In genomic region chr5:150417223-150417622, GRCm38 (mm10) we compare ENCODE assay signal across 29 mouse cellular contexts.
DNase-seq lines count a peak whose midpoint lies in the region; ATAC-seq and TF ChIP-seq lines count a peak whose summit lies in the region.
"Had no signal": no experiment of that assay in that cellular context is flagged by ENCODE, and none has a peak within 500 bp of the region (broad histone marks: within the 10 kb centered on the region; RNA-seq: fewer than 3 reads in every experiment).

No protein-coding gene starts in this region.

- H3K9ac ChIP-seq in heart, adult 2 months (ENCODE audit: low read depth, low read length), result no peak overlapping the region
- no peak overlapping the region for H3K9ac ChIP-seq in MEL (ENCODE audit: control insufficient read depth, low read depth, low read length, poor library complexity, severe bottlenecking)
- H3K9ac ChIP-seq: embryonic facial prominence, embryonic 13.5 days; forebrain, embryonic 12.5 days; heart, embryonic 15.5 days; hindbrain, embryonic 14.5 days; intestine, embryonic 15.5 days had no signal

- no peak for TF ChIP-seq EP300 in heart, adult 2 months (IDR thresholded peaks at IDR 0.05; ENCODE audit: insufficient read depth, low read depth, low read length)
- TF ChIP-seq EP300 in MEL (IDR thresholded peaks at IDR 0.05; ENCODE audit: low read depth in 1 of 2, low read length in 2 of 2), result no peak

- no peak for TF ChIP-seq RAD21 in MEL (IDR thresholded peaks at IDR 0.05; ENCODE audit: low read depth, low read length)

- no peaks in the 10 kb centered on the region for H3K9me3 ChIP-seq in MEL (replicated peaks; ENCODE audit: insufficient read depth, low read length)
- H3K9me3 ChIP-seq: heart, embryonic 15.5 days; intestine, embryonic 15.5 days had no signal

- no peak for DNase-seq in heart, adult 2 months
- DNase-seq in heart, postnatal 4 days, result no peak
- DNase-seq in layer of hippocampus, adult 2 months (ENCODE audit: low spot score in 2 of 2), result no peak
- DNase-seq in layer of hippocampus, adult 11-12 months (ENCODE audit: low spot score), result no peak
- no peak for DNase-seq in MEL (ENCODE audit: low read depth, low spot score)
- DNase-seq in ZHBTc4 (ENCODE audit: low read depth, low spot score), result peak; percentile 53
- DNase-seq: adrenal gland, adult 8-10 months; adrenal gland, postnatal 25 days; cerebellum, adult 11-12 months; cerebellum, adult 8-10 months; cerebellum, postnatal 10 days; cerebellum, postnatal 36 days; embryo, embryonic 11 days; gastrocnemius, postnatal 14 days; heart, postnatal 10 days; heart, postnatal 36 days; kidney, adult 2 months had no signal

- H3K79me2 ChIP-seq in heart, adult 2 months (replicated peaks; ENCODE audit: control insufficient read depth, insufficient read depth, low read length), result no peaks in the 10 kb centered on the region
- H3K79me2 ChIP-seq in MEL (ENCODE audit: control insufficient read depth, insufficient read depth, low read length, poor library complexity), result no peaks in the 10 kb centered on the region

- no peaks in the 10 kb centered on the region for H3K27me3 ChIP-seq in heart, adult 2 months (ENCODE audit: control insufficient read depth, insufficient read depth, low read length)
- no peaks in the 10 kb centered on the region for H3K27me3 ChIP-seq in MEL (ENCODE audit: control insufficient read depth in 1 of 2, insufficient read depth in 2 of 2, low read length in 2 of 2)
- H3K27me3 ChIP-seq: embryonic facial prominence, embryonic 13.5 days; forebrain, embryonic 12.5 days; heart, embryonic 15.5 days; intestine, embryonic 15.5 days; Patski had no signal

- intact Hi-C loops in heart, adult 2 months (cut with DNase I), result no loop called here

- no peak for TF ChIP-seq POLR2A in heart, adult 2 months (IDR thresholded peaks at IDR 0.05; ENCODE audit: insufficient read depth, low read depth, low read length)
- TF ChIP-seq POLR2A in MEL (IDR thresholded peaks at IDR 0.05; ENCODE audit: control insufficient read depth in 1 of 2, insufficient read depth in 1 of 2, low read depth in 1 of 2, low read length in 2 of 2, poor library complexity in 1 of 2), result no peak

- 96% methylated on average over 2 of the region's 2 CpGs for WGBS in heart, adult 2 months

- TF ChIP-seq CTCF in heart, adult 2 months (IDR thresholded peaks at IDR 0.05), result peak; percentile 39
- TF ChIP-seq CTCF in layer of hippocampus, adult 2 months (conservative IDR thresholded peaks at IDR 0.05), result peak; percentile 53
- peak; percentile 9 to 23 (median 9); a peak in 2 of 6 replicates for TF ChIP-seq CTCF in MEL (IDR thresholded peaks at IDR 0.05 in 2 of 3, conservative IDR thresholded peaks at IDR 0.05 in 1 of 3; ENCODE audit: control insufficient read depth in 1 of 3, insufficient read depth in 1 of 3, low read depth in 2 of 3, low read length in 3 of 3, poor library complexity in 1 of 3, severe bottlenecking in 1 of 3)

- H3K4me1 ChIP-seq in heart, adult 2 months (ENCODE audit: control insufficient read depth, insufficient read depth, low read length), result no peaks in the 10 kb centered on the region
- H3K4me1 ChIP-seq in MEL (ENCODE audit: control insufficient read depth in 1 of 2, insufficient read depth in 2 of 2, low read length in 2 of 2), result no peaks in the 10 kb centered on the region
- H3K4me1 ChIP-seq: embryonic facial prominence, embryonic 13.5 days; forebrain, embryonic 12.5 days; intestine, embryonic 15.5 days had no signal

- no peak overlapping the region for H3K4me3 ChIP-seq in heart, adult 2 months
- no peak overlapping the region for H3K4me3 ChIP-seq in layer of hippocampus, adult 2 months
- H3K4me3 ChIP-seq in MEL (ENCODE audit: control insufficient read depth in 1 of 2, insufficient read depth in 1 of 2, low read depth in 2 of 2, low read length in 2 of 2), result no peak overlapping the region
- H3K4me3 ChIP-seq: embryonic facial prominence, embryonic 10.5 days; embryonic facial prominence, embryonic 13.5 days; erythroblast, embryonic 14.5 days; forebrain, embryonic 12.5 days; heart, embryonic 15.5 days; intestine, embryonic 15.5 days had no signal

- no peak overlapping the region for H3K27ac ChIP-seq in heart, adult 2 months
- H3K27ac ChIP-seq in layer of hippocampus, adult 2 months, result no peak overlapping the region
- no peak overlapping the region for H3K27ac ChIP-seq in MEL (ENCODE audit: control insufficient read depth, low read depth, low read length)
- H3K27ac ChIP-seq: embryonic facial prominence, embryonic 10.5 days; embryonic facial prominence, embryonic 13.5 days; forebrain, embryonic 12.5 days; heart, embryonic 15.5 days; hindbrain, embryonic 14.5 days; intestine, embryonic 15.5 days had no signal

- peaks cover 3% of the 10 kb centered on the region for H3K36me3 ChIP-seq in heart, adult 2 months (ENCODE audit: control insufficient read depth, insufficient read depth, low read length)
- no peaks in the 10 kb centered on the region for H3K36me3 ChIP-seq in MEL (ENCODE audit: control insufficient read depth in 1 of 2, insufficient read depth in 2 of 2, low read length in 2 of 2)
- H3K36me3 ChIP-seq: intestine, embryonic 15.5 days had no signal

- no peak for ATAC-seq in megakaryocyte, adult 5-6 weeks (ENCODE audit: poor library complexity, severe bottlenecking)
- ATAC-seq: activated CD4-positive, CD25-positive, alpha-beta regulatory T cell, adult 4 months; CD4-positive, CD25-positive, alpha-beta regulatory T cell, adult 4 months; forebrain, embryonic 16.5 days; intestine, embryonic 15.5 days; Patski had no signal

TF ChIP-seq in MEL, 35 proteins besides CTCF, POLR2A, EP300 and RAD21:
- no peak for TF ChIP-seq JUND (IDR thresholded peaks at IDR 0.05; ENCODE audit: low read depth, low read length)
- TF ChIP-seq E2F4 (IDR thresholded peaks at IDR 0.05; ENCODE audit: borderline replicate concordance, low read depth, low read length), result no peak
- TF ChIP-seq ZC3H11A (IDR thresholded peaks at IDR 0.05; ENCODE audit: low read depth, low read length), result no peak
- TF ChIP-seq CHD1 (IDR thresholded peaks at IDR 0.05; ENCODE audit: low read depth, low read length), result no peak
- TF ChIP-seq MYC (IDR thresholded peaks at IDR 0.05; ENCODE audit: low read depth, low read length), result no peak
TF ChIP-seq in MEL: peak in this region for 0.
